ENCODE assay signal across 9 mouse cellular contexts in the genomic region with DNA sequence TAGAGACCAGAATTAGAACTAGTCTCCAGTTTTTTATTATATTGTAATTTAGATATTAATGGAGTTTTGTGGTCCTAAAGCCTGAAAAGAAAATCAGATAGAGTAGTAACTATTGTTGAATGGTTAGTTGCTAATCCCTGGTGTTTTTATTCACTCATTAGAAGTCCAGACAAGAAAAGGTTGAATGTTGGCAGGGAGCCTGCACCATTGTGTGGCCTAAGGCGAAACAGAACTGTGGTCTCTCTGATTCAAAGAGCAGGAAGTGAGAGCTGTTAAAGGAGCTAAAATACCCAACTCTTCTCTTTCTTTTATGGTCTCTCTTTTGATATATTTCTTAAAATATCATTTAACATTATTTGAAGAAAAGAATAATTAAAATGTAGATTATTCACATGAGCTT. TPM values are rescaled to one million over a fixed set of nuclear protein-coding genes. Genes with fewer than 3 reads are reported as not detected.
DNase-seq lines count a peak whose midpoint lies in the region; ATAC-seq and TF ChIP-seq lines count a peak whose summit lies in the region.
"Had no signal": no experiment of that assay in that cellular context is flagged by ENCODE, and none has a peak within 500 bp of the region (broad histone marks: within the 10 kb centered on the region; RNA-seq: fewer than 3 reads in every experiment).

No protein-coding gene starts in this region.

- no peak for ATAC-seq in midbrain, postnatal 0 days (ENCODE audit: low FRiP score)
- no peak for ATAC-seq in midbrain, embryonic 11.5 days (ENCODE audit: low FRiP score)

- H3K4me2 ChIP-seq in midbrain, postnatal 0 days (ENCODE audit: low read depth, low read length, poor library complexity, severe bottlenecking) = no peak overlapping the region
- no peak overlapping the region for H3K4me2 ChIP-seq in midbrain, embryonic 11.5 days
- H3K4me2 ChIP-seq: liver, embryonic 15.5 days had no signal

- H3K4me1 ChIP-seq in midbrain, postnatal 0 days (ENCODE audit: insufficient read depth, low read length) = no peaks in the 10 kb centered on the region
- H3K4me1 ChIP-seq in midbrain, embryonic 11.5 days (ENCODE audit: control insufficient read depth, insufficient read depth, low read length) = peaks cover 2% of the 10 kb centered on the region; the same call in 1 of the 2 replicates
- H3K4me1 ChIP-seq: liver, embryonic 15.5 days had no signal

- no peak overlapping the region for H3K9ac ChIP-seq in midbrain, postnatal 0 days (replicated peaks; ENCODE audit: low read length, poor library complexity, severe bottlenecking)
- no peak overlapping the region for H3K9ac ChIP-seq in midbrain, embryonic 11.5 days (ENCODE audit: low read length)
- H3K9ac ChIP-seq: liver, embryonic 15.5 days had no signal

- H3K27ac ChIP-seq in midbrain, postnatal 0 days (ENCODE audit: low read depth, low read length) = no peak overlapping the region
- H3K27ac ChIP-seq in midbrain, embryonic 11.5 days (ENCODE audit: low read depth, low read length) = no peak overlapping the region
- H3K27ac ChIP-seq: liver, embryonic 15.5 days had no signal

- no peaks in the 10 kb centered on the region for H3K9me3 ChIP-seq in midbrain, postnatal 0 days (ENCODE audit: low read length)
- no peaks in the 10 kb centered on the region for H3K9me3 ChIP-seq in midbrain, embryonic 11.5 days (ENCODE audit: control insufficient read depth, low read length)
- H3K9me3 ChIP-seq: liver, embryonic 15.5 days had no signal

- DNase-seq in adrenal gland, postnatal 10 days = peak; percentile 57
- no peak for DNase-seq in adrenal gland, adult 18-20 months (ENCODE audit: low spot score in 2 of 2)
- DNase-seq in midbrain, postnatal 0 days (ENCODE audit: low spot score) = peak; percentile 50
- no peak for DNase-seq in midbrain, embryonic 11.5 days (ENCODE audit: low spot score, missing footprints)
- peak; percentile 73 to 81 for DNase-seq in kidney, postnatal 25 days
- DNase-seq in right cerebral cortex, postnatal 10 days (ENCODE audit: low spot score in 2 of 2) = peak; percentile 70 to 76
- no peak for DNase-seq in embryo, embryonic 9.5 days (ENCODE audit: extremely low spot score)
- no peak for DNase-seq in testis, postnatal 14 days (ENCODE audit: low spot score)

- TF ChIP-seq CTCF in midbrain, postnatal 0 days (IDR thresholded peaks at IDR 0.05) = no peak

- WGBS in midbrain, postnatal 0 days = 8% methylated on average over 1 of the region's 1 CpGs
- WGBS in midbrain, embryonic 11.5 days = 27% methylated on average over 1 of the region's 1 CpGs

- no peaks in the 10 kb centered on the region for H3K27me3 ChIP-seq in midbrain, postnatal 0 days (ENCODE audit: insufficient read depth, low read length)
- H3K27me3 ChIP-seq in midbrain, embryonic 11.5 days (ENCODE audit: control insufficient read depth, insufficient read depth, low read length) = no peaks in the 10 kb centered on the region
- H3K27me3 ChIP-seq: liver, embryonic 15.5 days had no signal

- no peaks in the 10 kb centered on the region for H3K36me3 ChIP-seq in midbrain, postnatal 0 days (ENCODE audit: insufficient read depth, low read length)
- no peaks in the 10 kb centered on the region for H3K36me3 ChIP-seq in midbrain, embryonic 11.5 days (ENCODE audit: control insufficient read depth, insufficient read depth, low read length)
- H3K36me3 ChIP-seq: liver, embryonic 15.5 days had no signal

- no peak overlapping the region for H3K4me3 ChIP-seq in midbrain, postnatal 0 days (ENCODE audit: low read depth, low read length)
- H3K4me3 ChIP-seq in midbrain, embryonic 11.5 days (ENCODE audit: low read depth, low read length) = no peak overlapping the region
- H3K4me3 ChIP-seq: liver, embryonic 15.5 days had no signal

RNA-seq across cellular contexts. Expression of gene Bmpr2, which starts 32.1 kb away (rescaled TPM):
- total RNA-seq in adrenal gland, postnatal 10 days (2021) = 10 to 100 TPM; 49.2 to 55.0 TPM
- total RNA-seq in adrenal gland, adult 18-20 months (2021) = 10 to 100 TPM; 43.7 to 72.9 TPM
- total RNA-seq in midbrain, postnatal 0 days (2014; rRNA removed) = 65.2 and 83.9 TPM in 2 replicates
- polyA plus RNA-seq in midbrain, postnatal 0 days (2015; fragmentation: Nextera tagmentation; extraction: Ambion mirVana) = 6.9 and 8.8 TPM in 2 replicates
- polyA plus RNA-seq in midbrain, embryonic 11.5 days (2014; fragmentation: Nextera tagmentation; extraction: Ambion mirVana) = 11.2 and 12.5 TPM in 2 replicates

Comparison
In these comparisons a context has a peak if more than half of its experiments do, and no peak if none do; other contexts are left out.
1. DNase-seq: peak in adrenal gland, postnatal 10 days (single experiment), midbrain, postnatal 0 days (single experiment), kidney, postnatal 25 days (2 of 2) and right cerebral cortex, postnatal 10 days (2 of 2); none in adrenal gland, adult 18-20 months (0 of 2), midbrain, embryonic 11.5 days (single experiment), embryo, embryonic 9.5 days (single experiment) and testis, postnatal 14 days (single experiment).